Mouse (Mus musculus) right cerebral cortex, postnatal 14 days (tissue): Measurements from ENCODE around the gene Mtmr12.
A peak's percentile ranks its signal among the peaks of the same experiment; 100 is the strongest.

ENCODE experiments used
- DNase-seq: peaks from one replicate; pipeline ENCODE4 v3.0.0; 2022

The Mtmr12 gene

DNA sequence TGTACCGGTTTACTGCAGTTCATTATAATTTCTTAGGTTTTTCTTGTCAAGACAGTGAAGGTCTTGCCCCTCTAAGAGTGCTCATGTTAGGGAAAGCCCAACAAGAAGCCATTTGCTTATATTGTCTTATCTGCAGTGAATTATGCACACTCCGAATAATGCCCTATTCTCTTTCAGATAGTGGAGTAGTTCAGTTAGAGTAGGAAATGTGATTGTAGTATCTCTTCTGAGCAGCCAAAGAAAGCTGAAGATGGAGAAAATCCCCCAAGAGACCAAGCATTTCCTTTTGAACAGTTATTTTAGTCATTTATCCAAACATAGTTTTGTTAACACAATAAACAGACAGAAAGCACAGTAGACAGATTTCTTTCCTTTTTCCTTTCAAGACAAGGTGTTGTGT lies 32.1 kb downstream of the Mtmr12 start:
- no peak for DNase-seq

DNA sequence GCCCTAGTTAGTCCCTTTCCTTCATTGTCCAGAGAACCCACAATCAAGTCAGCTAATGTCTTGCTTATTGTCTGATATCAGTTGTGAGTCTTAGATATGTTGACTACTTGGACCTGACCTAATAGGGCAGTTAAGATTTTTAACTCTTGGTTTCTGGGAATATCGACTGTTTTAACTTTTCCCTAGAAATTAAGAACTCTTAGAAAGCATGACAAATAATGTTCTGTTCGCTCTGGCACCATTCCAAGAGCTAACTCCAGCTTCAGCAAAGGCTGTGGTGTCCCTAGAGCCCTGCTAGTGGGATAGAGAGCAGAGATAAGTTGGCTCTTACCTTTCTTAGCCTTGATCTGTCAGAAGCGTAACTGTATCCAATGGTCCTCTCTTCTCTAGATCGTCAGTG lies 32.7 kb downstream of the Mtmr12 start:
- DNase-seq, result no peak

DNA sequence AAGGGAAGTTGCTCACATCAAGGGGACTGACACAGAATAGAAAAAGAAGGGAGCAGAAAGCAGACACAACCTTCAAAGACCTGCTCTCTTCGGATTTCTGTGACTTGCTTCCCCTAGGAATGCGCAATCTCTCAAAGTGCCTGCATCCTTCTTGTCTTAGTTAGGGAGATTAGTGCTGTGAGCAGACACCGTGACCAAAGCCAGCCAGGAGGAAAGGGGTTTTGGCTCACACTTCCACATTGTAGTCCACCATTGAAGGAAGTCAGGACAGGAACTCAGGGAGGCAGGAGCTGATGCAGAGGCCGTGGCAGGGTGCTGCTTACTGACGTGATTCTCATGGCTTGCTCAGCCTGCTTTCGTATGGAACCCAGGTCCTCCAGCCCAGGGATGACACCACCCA lies 33.5 kb downstream of the Mtmr12 start:
- DNase-seq, result no peak

DNA sequence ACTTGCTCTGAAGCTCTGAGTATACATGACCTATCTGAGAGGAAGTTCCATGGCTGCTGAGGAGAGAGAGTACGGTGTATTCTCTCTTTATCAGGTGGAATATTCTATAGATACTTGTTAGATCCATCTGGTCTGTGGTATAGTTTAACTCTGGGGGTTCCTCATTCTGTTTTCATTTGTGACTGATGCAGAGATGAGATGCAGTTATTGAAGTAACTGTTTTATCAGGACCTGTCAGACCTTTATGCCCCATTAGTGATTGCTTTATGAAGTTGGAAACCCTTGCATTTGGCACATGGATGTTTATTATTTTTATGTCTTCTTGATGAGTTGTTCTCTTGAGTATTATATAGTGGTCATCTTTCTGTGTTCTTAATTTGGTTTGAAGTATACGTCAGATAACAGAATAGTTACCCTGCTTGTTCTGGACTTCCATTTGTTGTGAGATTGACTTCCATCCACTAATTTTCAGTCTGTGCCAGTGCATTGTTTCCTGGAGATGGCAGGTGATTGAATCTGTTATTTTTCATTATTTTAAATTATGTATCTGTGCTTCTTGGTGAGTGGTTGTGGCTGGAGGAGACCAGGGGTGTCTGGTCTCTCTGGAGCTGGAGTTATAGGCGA lies 36.0 kb downstream of the Mtmr12 start:
- no peak for DNase-seq

DNA sequence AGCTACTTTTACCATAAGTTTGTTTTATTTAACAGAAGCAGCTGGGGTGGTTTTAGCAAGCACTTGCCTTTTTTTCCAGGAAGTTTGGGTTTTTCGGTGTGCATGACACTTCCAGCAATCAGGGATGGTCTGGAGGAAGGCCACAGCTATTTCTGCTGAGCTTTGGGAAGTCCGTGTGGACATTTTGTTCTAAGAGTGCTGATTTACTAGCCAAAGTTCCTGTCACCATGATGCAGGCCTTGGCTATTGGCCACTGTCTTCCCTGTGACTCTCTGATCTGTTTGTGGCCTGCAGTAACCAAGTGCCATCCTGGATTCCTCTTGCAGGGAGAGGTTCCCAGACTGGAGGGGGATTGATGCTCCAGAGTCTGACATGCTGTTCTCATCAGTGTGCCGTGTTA lies 39.0 kb downstream of the Mtmr12 start:
- DNase-seq, result no peak

DNA sequence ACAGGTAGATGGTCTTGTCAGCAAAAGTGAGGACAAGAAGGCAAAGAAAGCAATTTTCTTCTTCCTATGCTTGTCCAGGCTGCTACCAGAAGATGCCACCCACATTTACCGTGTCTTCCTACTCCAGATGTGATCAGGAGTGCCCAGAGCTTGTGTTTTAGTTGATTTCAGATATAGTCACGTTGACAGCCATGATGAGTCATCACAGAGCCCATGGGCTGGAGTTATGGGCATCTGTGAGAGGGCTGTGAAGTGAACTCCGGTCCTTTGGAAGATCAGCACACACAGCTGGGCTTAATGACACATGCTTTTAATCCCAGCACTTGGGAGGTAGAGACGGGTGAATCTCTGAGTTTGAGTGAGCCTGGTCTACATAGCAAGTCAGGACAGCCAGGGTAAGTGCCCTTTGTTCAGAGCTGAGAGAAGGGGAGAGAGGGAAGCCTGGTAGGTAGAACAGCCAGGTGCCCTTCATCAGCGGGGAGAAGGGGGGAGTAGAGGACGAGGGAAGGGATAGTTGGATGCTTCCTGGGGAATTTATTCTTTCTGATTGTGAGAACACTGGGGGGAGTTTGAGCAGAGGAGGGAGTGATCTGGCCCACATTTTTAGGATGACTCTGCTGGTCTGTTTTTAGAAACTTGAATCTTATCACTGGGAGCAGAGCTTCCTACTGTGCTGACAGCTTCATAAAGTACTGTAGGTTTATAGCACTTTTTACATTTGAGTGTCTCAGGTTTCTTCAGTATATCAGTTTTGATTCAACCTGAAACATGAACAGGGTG lies 40.9 kb downstream of the Mtmr12 start:
- no peak for DNase-seq

DNA sequence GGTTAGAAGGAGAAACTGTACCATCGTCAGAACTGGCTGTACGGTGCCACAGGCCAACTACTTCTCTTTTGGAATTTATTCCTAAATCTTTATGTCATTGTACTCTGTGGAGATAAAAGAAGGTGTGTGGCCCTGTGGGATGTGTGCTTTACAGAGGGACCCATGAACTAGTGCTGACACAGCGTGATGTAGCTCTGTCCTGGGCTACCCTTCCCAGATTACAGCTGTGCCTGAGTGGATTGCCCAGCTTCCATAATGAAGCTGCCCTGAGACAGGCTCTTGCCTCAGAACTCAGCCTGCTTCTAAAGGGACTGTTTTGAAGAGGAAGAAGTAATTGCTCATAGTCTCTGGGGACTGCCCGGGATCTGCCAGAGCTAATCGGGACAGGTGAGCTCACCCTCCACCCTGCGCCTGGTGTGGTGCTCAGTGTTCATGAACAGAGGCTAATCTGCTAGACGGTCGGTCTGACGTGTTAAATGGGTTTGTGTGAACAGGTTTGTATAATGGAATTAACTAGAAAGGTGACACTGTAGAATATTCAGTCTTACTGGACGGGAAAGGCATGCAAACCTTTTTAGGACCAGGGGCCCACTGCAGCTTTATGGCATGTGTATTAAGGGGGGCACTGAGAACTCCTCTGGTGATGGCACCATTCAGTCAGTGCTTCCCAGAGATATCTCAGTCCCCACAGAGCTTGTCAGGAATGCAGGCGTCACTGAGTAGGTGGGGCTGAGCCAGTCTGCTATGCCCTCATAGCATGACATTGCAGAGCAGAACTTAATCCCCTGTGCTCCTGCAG lies 41.7 kb downstream of the Mtmr12 start:
- no peak for DNase-seq

DNA sequence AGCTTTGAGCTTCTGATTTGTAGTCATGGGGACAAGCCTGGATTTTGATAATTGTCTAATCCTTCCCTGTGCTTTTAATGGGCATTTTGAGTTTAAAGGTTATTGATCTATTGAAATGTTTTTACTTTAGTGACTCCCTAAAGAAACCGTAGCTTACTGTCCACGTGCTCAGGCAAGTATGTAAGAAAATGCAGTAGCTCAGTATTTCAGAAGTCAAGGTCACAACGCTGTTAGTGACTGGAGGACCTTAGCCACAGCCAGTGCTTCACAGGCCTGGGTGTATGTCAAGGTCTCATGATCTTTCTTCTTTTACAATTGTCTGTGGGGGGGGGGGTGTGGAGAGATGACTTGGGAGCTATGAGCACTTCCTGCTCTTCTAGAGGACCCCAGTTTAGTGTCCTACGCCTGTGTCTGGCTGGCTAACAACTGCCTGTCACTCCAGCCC lies 42.4 kb downstream of the Mtmr12 start:
- DNase-seq, result no peak

DNA sequence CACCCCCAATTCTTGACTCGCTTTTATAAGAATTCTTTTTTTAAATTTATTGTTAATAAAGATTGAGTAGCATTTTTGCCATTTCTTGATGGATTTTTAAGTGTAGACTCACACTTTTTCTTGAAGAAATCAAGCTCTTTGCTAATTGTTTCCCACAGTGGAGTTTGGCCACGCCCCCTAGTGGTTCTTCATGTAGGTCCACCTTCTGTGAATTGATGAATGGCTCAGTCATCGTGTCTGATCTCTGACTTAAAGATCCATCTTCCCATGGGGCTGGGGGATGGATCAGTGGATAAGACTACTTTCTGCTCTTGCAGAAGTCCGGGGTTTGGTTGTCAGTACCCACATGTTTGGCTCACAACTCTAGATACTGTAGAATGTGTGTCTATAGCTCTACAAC lies 43.5 kb downstream of the Mtmr12 start:
- DNase-seq, result no peak

DNA sequence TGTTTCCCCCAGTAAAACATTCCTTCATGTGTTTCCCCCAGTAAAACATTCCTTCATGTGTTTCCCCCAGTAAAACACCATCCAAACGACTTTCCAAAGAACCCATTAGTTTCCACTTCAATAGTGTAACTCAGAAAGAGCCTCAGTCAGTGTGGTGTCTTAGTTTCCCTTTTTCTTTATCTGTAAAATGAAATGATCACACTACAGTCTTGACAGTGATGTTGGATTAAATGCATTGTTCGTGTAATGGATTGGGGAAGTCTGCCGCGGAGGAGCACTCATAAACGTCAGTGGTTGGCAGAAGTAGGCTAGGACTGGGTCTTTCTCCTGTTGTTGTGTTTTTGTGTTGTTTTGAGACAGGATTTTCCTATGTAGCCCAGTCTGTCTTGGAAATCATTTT lies 45.5 kb downstream of the Mtmr12 start:
- DNase-seq, result no peak

DNA sequence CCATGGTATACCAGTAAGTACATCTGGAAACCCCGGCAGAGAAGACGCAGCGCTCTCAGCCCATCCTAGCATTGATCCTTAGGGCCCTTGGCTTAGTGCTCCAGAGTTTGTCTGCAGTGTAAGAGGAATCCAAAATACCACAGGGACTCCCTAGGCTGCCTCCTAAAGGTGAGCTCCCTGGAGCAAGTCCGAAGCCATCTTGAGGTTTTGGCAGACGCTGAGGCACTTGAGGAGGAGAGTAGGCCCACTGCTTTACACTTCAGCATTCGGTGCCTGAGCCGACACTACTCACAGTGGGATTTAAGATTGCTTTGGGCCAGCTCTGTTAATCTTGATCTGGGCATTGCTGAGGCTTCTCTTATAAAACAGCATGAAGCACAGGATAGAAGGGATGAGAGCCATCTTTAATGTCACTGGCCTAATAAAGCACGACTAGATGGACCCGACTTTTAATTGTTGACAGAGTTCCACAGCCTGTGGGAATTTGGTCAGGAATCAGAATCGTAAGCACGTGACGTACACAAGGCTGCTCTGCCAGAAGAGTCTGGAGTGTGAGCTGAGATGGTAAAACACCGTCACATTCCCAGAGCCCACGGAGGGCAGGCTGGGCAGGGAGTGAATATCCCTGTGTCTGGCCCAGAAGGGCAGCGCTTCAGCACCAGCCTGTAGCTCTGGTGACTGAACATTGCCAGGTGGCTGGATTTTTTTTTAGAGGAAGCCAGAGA lies 46.8 kb downstream of the Mtmr12 start:
- no peak for DNase-seq

DNA sequence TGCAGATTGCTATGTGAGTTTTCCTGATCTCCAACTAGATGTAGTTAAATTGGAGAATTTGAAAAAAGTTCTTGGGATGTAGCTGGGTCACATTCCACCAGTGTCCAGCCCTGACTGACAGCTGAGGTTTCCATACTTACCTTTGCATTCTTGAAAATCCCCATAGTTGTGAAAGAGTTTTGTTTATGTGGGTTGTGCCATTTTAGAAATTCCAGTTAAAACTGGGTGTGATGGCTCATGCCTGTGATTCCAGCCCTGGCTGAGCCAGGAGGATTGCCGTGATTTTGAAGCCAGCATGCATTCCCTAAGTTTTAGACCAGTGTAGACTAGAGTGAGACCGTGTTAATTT lies 47.3 kb downstream of the Mtmr12 start:
- DNase-seq, result no peak

DNA sequence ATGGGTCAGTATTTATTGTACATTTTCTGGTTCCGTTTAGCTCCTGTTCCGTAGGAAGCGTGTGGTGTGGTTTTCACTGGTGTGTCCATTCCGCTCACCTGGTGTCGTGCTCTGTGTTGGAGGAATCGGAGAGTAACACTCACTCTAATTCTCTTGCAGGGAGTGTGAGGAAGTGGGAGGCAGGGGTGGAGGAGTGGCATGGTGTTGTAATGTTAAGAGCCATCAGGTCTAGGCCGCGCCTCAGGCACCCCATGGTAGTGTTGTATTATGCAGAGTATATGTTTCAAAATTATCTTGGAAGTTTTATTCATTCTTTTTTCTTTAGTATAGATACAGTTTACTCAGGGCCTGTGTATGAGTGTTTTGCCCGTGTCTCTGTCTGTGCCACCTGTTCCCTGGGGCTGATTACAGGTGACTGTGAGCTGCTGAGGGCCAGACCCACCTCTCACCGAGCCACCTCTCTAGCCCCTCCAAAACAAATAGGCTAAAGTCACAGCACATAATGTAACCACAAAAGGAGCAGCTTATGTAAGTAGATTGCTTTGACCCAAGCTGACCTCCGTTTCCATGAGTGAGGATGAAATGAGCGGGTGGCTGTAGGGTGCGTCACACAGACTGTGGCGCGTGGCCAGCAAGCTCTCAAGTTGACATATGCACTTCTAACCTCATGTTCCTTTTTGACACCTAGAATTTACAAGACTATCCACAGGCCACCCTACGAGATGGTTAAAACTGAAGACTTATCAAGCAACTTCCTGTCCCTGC lies 53.1 kb downstream of the Mtmr12 start:
- no peak for DNase-seq

DNA sequence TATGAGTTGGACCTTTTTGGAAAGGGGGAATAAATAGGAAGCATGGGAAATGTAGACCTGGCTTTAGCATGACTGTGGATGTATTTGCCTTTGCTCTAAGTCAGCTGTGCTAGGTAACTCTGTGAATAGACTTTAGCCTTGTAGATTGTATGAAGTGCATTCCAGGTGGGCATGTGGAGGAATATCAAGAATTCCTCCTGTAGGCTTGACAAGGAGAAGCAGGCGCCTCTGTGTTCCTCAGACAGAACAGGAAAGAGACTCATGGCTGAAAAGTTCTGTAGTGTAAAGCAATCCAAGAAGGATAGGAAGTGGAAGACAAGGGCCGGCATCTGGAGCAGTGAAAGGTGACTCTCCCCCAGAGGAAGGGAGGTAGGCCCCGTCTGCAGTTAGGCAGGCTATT lies 58.2 kb downstream of the Mtmr12 start:
- DNase-seq, result no peak

DNA sequence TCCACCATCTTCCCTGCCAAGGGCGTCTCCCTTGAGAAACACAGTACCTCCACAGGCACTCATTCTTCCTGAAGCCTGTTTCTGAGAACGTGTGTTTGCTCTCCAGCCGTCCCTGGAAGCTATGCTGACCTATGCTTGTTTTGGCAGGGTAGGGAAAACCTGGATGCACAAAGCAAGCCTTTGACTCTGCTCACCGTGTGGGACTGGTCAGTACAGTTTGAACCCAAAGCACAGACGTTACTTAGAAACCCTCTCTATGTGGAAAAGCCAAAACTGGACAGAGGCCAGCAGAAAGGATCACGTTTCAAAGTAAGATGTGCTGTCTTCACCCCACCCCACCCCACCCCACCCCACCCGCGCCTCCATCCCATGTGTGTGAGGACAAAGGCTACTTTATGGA lies 61.6 kb downstream of the Mtmr12 start:
- DNase-seq, result no peak

DNA sequence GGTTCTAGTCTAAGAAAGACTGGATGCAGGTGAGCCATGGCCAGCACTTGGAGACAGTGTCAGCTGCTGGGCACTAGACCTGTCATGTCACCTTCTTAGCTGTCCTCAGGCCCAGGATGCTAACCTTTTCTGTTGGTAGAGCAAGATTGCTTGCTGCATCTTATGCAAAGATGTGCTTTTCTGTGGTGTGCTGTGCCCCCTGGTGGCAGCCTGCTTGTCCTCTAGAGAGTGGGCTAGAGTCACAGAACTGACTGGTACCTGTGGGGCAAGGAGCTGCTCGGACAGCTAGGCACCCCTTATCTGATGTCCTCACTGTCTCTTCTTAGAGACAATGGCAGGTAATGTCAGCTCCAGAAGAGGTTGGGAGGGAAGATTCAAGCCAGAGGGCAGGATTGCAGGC lies 63.2 kb downstream of the Mtmr12 start:
- peak; percentile 82 for DNase-seq

DNA sequence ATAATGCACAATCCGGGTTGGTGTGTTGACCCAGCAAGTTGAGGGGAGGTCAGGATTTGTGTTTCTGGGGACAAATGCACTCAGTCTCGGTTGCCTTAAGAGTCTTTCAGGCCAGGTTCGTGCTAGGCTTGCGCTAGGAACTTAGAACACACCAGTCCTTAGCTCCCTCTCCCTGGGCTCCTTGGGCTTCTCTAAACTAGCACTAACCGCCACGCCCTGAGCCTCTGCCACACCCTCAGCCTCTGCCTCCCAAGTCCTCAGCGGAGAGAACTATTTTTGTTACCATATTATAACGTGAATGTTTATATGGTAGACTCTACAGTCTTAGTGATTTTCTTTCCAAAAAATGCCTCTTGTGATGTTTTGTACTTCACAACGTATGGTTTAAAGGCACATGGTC lies 66.5 kb downstream of the Mtmr12 start:
- DNase-seq, result no peak

DNA sequence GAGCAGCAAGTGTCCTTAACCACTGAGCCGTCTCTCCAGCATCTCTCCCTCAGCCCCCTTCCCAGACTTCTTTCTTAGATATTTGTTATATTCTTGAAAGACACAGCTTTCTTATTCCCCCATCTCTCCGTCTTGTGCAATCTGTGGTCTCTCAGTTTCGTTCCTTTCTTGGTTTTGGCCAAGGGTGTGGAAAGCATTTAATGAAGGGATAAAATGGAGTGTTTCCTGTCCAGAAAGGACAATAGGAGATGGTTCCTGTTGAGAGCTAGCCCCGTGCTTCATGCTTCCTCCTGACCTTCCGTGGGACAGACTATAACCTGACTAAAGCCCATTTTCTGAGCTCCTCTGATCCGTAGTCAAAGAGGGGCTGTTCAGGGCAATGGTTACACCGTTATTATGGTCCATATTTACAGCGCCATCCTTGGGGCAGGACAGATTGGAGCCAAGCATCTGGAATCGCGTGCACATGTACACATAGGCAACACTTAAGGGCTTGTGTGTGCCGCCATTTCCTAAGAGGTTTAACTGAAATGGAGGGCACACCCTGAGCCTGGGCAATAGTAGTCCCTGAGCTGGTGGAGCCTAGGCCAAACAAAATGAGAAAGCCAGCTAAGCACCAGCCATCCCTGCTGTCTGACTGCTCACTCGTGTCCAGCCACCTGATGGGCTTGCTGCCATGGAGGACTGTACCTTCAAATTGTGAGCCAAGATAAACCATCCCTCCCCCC lies 68.7 kb downstream of the Mtmr12 start:
- DNase-seq, result no peak

DNA sequence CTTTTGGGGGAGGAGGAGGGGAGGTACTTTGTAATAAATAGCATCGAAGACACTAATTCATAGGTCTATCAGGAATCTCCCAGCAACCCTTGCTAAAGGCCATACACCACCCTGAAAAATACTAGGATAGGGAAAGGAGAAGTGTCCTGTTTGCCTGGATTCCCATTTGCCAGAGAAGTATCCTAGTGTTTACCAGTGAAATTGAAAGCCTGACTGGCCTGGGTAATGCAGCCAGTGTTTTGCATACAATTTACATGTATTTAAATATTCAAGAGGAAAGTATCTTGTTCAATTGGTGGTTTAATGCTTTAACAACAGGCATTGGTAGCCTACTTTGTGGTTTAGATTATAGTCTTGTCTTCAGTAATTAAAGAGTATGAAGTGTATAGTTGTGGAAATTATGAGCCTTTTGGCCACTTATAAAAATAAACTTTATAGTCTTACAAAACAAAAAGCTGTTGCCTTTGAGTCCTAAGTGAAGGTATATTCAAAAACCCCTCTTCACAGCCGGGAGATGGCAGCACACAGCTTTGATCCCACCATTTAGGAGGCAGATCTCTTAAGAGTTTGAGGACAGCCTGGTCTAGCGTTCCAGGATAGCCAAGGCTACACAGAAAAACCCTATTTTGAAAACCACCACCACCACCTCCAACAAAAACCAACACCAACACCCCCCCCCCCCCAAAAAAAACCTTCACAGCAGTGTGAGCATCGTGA lies 69.4 kb downstream of the Mtmr12 start:
- DNase-seq, result no peak

DNA sequence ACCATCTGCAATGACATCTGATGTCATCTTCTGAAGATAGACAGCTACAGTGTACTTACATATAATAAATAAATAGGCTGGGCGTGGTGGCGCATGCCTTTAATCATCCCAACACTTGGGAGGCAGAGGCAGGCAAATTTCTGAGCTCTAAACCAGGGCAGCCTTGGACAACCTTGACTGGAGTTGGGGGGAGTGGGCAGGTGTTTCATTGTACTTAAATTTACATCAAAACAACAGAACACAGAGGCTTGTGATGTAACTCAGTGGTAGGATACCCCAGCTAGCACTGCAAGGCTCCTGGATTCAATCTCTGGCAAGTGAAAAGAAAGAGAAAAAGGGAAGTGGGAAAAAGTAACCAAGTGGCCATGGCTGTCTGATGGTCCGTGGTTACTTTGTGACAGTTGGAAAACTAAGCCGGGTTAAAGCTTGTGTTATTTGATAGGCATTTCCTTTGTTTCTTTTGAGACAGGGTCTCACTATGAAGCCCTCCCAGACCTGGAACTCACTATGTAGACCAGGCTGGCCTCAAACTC lies 70.3 kb downstream of the Mtmr12 start:
- no peak for DNase-seq

DNA sequence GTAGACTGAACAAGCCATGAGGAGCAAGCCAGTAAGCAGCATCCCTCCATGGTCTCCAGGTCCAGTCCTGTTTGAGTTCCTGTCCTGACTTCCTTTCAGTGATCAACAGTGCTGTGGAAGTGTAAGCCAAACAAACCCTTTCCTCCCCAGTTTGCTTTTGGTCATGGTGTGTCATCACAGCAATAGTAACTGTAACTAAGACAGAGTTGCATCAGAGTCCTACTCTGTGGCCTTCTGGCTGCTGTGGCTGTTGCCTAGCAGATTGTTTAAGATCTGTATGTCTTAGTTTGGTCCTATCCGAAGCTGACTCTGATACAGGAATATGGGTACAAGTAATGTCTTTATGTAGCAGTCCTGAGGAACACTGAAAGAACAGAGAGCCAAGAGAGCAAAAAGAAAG lies 75.0 kb downstream of the Mtmr12 start:
- no peak for DNase-seq
